Mouse (Mus musculus) intestine, embryonic 16.5 days (tissue): ENCODE results near the gene Vmn1r149. TPM values are rescaled to one million over a fixed set of nuclear protein-coding genes. Genes with fewer than 3 reads are reported as not detected.
"Not testable (repeated sequence)": the region's sequence is repeated elsewhere in the genome, so short reads cannot be mapped to it uniquely, and the experiment has no call there.

ENCODE experiments used
- ATAC-seq: fragments of 200-750 bp; cut with Nextera tagmentation; 2 replicates; pipeline ENCODE4 v1.8.0; 2017; ENCODE audit warnings: moderate TSS enrichment, moderate library complexity
- H3K27ac ChIP-seq: fragments of 300-500 bp; sonication (generic); 2 replicates; pipeline ENCODE4 v1.5.1; 2014; ENCODE audit warnings: mild to moderate bottlenecking, low read length
- H3K27me3 ChIP-seq: fragments of 300-500 bp; sonication (generic); replicated peaks from 2 replicates; pipeline ENCODE4 v1.6.1; 2014; ENCODE audit warnings: low read length, control low read depth, mixed read lengths; ENCODE audit not compliant: control insufficient read depth, insufficient read depth
- H3K36me3 ChIP-seq: fragments of 300-500 bp; sonication (generic); 2 replicates; pipeline ENCODE4 v1.6.1; 2014; ENCODE audit warnings: low read length, control low read depth; ENCODE audit not compliant: control insufficient read depth, insufficient read depth
- H3K4me1 ChIP-seq: fragments of 300-500 bp; sonication (generic); 2 replicates; pipeline ENCODE4 v1.6.1; 2014; ENCODE audit warnings: low read length, control low read depth, mixed read lengths; ENCODE audit not compliant: control insufficient read depth, insufficient read depth
- H3K4me2 ChIP-seq: fragments of 300-500 bp; sonication (generic); 2 replicates; pipeline ENCODE4 v1.6.1; 2014; ENCODE audit warnings: low read depth, low read length, control low read depth
- H3K4me3 ChIP-seq: fragments of 300-500 bp; sonication (generic); 2 replicates; pipeline ENCODE4 v1.5.1; 2014; ENCODE audit warnings: mild to moderate bottlenecking, low read length
- H3K9ac ChIP-seq: fragments of 300-500 bp; sonication (generic); 2 replicates; pipeline ENCODE4 v1.6.1; 2014; ENCODE audit warnings: low read depth, low read length
- H3K9me3 ChIP-seq: fragments of 300-500 bp; sonication (generic); 2 replicates; pipeline ENCODE4 v1.6.1; 2016; ENCODE audit warnings: low read length, control low read depth; ENCODE audit not compliant: control insufficient read depth
- WGBS: fragments of 180-500 bp; shearing (Covaris S2); extraction: QIAGEN DNeasy Blood & Tissue Kit; methylation state at CpG from one replicate; pipeline ENCODE4 v1.1.7; 2014; 5-methylcytosine and 5-hydroxymethylcytosine counted together
- polyA plus RNA-seq: library from polyadenylated mRNA; unstranded; fragments of >200 nt; fragmentation: Nextera tagmentation; extraction: Ambion mirVana; gene quantifications from 2 replicates; pipeline ENCODE4 v1.2.1, GENCODE M21; 2015

Vmn1r149 gene
- not detected in 2 replicates for polyA plus RNA-seq

DNA sequence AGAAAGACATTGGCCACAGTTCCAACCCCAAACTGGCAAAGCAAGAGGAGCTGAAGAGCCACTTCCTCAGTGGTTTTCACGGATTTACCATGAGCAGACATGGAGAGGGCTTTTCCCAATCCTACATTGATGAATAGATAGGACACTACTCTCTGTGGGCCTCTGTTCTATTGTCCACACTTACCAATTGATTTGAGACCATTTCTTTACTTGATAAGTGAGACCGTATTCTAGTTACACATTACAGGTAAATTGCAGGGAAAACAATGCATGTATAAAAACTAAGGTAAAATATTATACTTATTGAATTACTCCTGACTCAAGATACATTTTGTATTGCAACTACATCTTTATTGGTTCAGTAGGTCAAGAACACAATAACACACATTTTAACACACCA lies at the start of gene Vmn1r149:
Gene Vmn1r149, minus strand, starts transcription at position 101 of the 400 bp plus-strand sequence.
- H3K4me2 ChIP-seq, H3K9ac ChIP-seq, H3K4me3 ChIP-seq, H3K27me3 ChIP-seq, H3K27ac ChIP-seq, ATAC-seq, H3K9me3 ChIP-seq, H3K36me3 ChIP-seq, H3K4me1 ChIP-seq: not testable (repeated sequence)
- no CpG with 5 or more reads among the region's 2 CpGs for WGBS

DNA sequence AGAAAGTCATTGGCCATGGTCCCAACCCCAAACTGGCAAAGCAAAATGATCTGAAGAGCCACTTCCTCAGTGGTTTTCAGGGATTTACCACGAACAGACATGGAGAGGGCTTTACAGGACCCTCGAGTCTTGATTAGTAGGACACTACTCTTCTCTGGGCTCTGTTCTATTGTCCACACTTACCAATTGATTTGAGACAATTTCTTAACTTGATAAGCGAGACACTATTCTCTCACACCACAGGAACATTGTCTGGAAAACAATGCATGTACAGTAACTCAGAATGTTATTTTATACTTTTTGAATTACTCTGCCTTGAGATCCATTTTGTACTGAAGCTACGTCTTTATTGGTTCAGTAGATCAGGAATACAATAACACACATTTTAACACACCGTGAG lies 25.9 kb upstream of the Vmn1r149 start, which contains the start of gene Gm10665:
Gene Gm10665, minus strand, starts transcription at position 101 of the 400 bp plus-strand sequence.
- not testable (repeated sequence) for H3K4me3 ChIP-seq, H3K36me3 ChIP-seq, H3K4me2 ChIP-seq, H3K9ac ChIP-seq, H3K27me3 ChIP-seq, H3K9me3 ChIP-seq, H3K27ac ChIP-seq, H3K4me1 ChIP-seq, ATAC-seq
- WGBS, result no CpG with 5 or more reads among the region's 5 CpGs

DNA sequence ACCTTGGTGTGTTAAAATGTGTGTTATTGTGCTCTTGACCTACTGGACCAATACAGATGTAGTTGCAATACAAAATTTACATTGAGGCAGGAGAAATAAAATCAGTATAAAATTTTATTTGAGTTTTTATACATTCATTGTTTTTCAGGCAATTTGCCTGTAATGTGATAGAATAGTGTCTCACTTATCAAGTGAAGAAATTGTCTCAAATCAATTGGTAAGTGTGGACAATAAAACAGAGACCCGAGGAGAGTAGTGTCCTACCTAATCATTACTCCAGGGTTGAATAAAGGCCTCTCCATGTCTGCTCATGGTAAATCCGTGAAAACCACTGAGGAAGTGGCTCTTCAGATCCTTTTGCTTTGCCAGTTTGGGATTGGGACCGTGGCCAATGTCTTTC lies 24.7 kb downstream of the Vmn1r149 start, which contains the start of gene Vmn1r148:
Gene Vmn1r148, plus strand, starts transcription at position 301 of the 400 bp plus-strand sequence.
- not testable (repeated sequence) for H3K4me1 ChIP-seq, H3K4me3 ChIP-seq, ATAC-seq, H3K4me2 ChIP-seq, H3K9ac ChIP-seq, H3K27me3 ChIP-seq, H3K9me3 ChIP-seq, H3K27ac ChIP-seq, H3K36me3 ChIP-seq
- WGBS, result no CpG with 5 or more reads among the region's 3 CpGs

Other genes starting within 250 kb of the Vmn1r149 start
- gene Vmn1r143, start 248.9 kb downstream of the Vmn1r149 start, polyA plus RNA-seq, result not detected in 2 replicates
- not detected in 2 replicates for gene Gm8653, start 237.0 kb downstream of the Vmn1r149 start, polyA plus RNA-seq
- not detected in 2 replicates for gene Gm8453, start 208.7 kb downstream of the Vmn1r149 start, polyA plus RNA-seq
- not detected in 2 replicates for gene Gm4187, start 108.5 kb downstream of the Vmn1r149 start, polyA plus RNA-seq
- gene Gm8660, start 67.2 kb downstream of the Vmn1r149 start, polyA plus RNA-seq, result not detected in 2 replicates
- gene Vmn1r148, start 24.6 kb downstream of the Vmn1r149 start, polyA plus RNA-seq, result not detected in 2 replicates
- gene Gm10665, start 25.8 kb upstream of the Vmn1r149 start, polyA plus RNA-seq, result not detected in 2 replicates
- not detected in 2 replicates for gene Vmn1r151, start 61.4 kb upstream of the Vmn1r149 start, polyA plus RNA-seq
- gene Vmn1r152, start 84.7 kb upstream of the Vmn1r149 start, polyA plus RNA-seq, result not detected in 2 replicates
- not detected in 2 replicates for gene Gm8677, start 96.7 kb upstream of the Vmn1r149 start, polyA plus RNA-seq
- gene Gm4201, start 127.1 kb upstream of the Vmn1r149 start, polyA plus RNA-seq, result not detected in 2 replicates
- not detected in 2 replicates for gene Gm4565, start 149.9 kb upstream of the Vmn1r149 start, polyA plus RNA-seq
- not detected in 2 replicates for gene Vmn1r155, start 219.8 kb upstream of the Vmn1r149 start, polyA plus RNA-seq